Mouse (Mus musculus) CD4-positive, CD25-positive, alpha-beta regulatory T cell, adult 4 months (primary cell): ENCODE results near the gene Dhx33. TPM values are rescaled to one million over a fixed set of nuclear protein-coding genes. Genes with fewer than 3 reads are reported as not detected.
A peak's percentile ranks its signal among the peaks of the same experiment; 100 is the strongest.

ENCODE experiments used
- ATAC-seq: one replicate; pipeline ENCODE4 v1.8.0; 2017
- polyA plus RNA-seq, 2 experiments: library from polyadenylated mRNA; unstranded; fragments of 100-300 nt; shearing (Covaris generic); gene quantifications; one replicate each; pipeline ENCODE4 v1.2.1; 2017

Dhx33 gene
- polyA plus RNA-seq = 1 to 10 TPM; 5.0 to 6.0 TPM

GRCm38 (mm10) chr11:71004316-71004773, at the start of gene Dhx33:
Dhx33 (minus strand) TSS chr11:71004437.
- peak; percentile 96 for ATAC-seq

GRCm38 (mm10) chr11:71052554-71052953, 48.3 kb upstream of the Dhx33 start:
- ATAC-seq = no peak

- ATAC-seq = no peak
Measured at GRCm38 (mm10) chr11:71039526-71040298, 35.5 kb upstream of the Dhx33 start.

GRCm38 (mm10) chr11:71033163-71033761, 29.0 kb upstream of the Dhx33 start, which contains the start of gene 6330403K07Rik:
6330403K07Rik (minus strand) TSS chr11:71033513.
- ATAC-seq = peak; percentile 56

GRCm38 (mm10) chr11:71032491-71033162, 28.4 kb upstream of the Dhx33 start:
- ATAC-seq = no peak

GRCm38 (mm10) chr11:71032070-71032469, 27.8 kb upstream of the Dhx33 start:
- ATAC-seq = no peak

- ATAC-seq = no peak
Measured at GRCm38 (mm10) chr11:71029403-71030118, 25.3 kb upstream of the Dhx33 start.

GRCm38 (mm10) chr11:71028280-71028679, 24.0 kb upstream of the Dhx33 start:
- no peak for ATAC-seq

GRCm38 (mm10) chr11:71019201-71020068, 15.2 kb upstream of the Dhx33 start, which contains the start of the genes Mis12 and Derl2:
Mis12 (plus strand) TSS chr11:71019611.
Derl2 (minus strand) TSS chr11:71019841.
- peak; percentile 95 for ATAC-seq

GRCm38 (mm10) chr11:71018416-71019200, 14.4 kb upstream of the Dhx33 start:
- no peak for ATAC-seq

- ATAC-seq = no peak
Measured at GRCm38 (mm10) chr11:71017051-71017450, 12.8 kb upstream of the Dhx33 start.

GRCm38 (mm10) chr11:71012743-71013142, 8.5 kb upstream of the Dhx33 start:
- no peak for ATAC-seq

- no peak for ATAC-seq
Measured at GRCm38 (mm10) chr11:71008321-71008720, 4.1 kb upstream of the Dhx33 start.

- ATAC-seq = no peak
Measured at GRCm38 (mm10) chr11:71007831-71008230, 3.6 kb upstream of the Dhx33 start.

- no peak for ATAC-seq
Measured at GRCm38 (mm10) chr11:71007026-71007425, 2.8 kb upstream of the Dhx33 start.

GRCm38 (mm10) chr11:71005046-71005445, 809 bp upstream of the Dhx33 start:
- ATAC-seq = no peak

GRCm38 (mm10) chr11:71003611-71004315, 474 bp downstream of the Dhx33 start:
- peak; percentile 24 for ATAC-seq

GRCm38 (mm10) chr11:71001167-71001566, 3.1 kb downstream of the Dhx33 start:
- no peak for ATAC-seq

- peak; percentile 99 for ATAC-seq
Measured at GRCm38 (mm10) chr11:70982557-70983228, 21.5 kb downstream of the Dhx33 start, which contains the start of gene C1qbp. C1qbp (minus strand) TSS chr11:70983026.
